Comparison of ENCODE assay signal across 8 mouse cellular contexts in the genomic region with DNA sequence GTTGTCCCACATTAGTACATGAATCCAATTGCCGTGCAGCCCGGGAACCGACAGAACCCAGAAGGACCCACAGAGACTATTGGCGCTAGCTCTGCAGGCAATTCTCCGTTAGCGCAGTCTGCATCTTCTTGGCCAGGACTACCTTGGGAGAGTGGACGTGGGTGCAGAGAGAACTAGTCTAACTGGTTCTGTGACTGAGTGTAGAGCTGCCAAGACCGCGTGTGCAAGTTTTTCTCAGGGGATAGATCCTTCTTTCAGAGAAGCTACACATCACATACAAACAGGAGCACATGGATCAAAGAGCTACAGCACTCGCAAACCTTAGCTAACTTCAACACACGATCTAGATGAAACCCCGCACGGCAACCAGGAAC. TPM values are rescaled to one million over a fixed set of nuclear protein-coding genes. Genes with fewer than 3 reads are reported as not detected.
DNase-seq lines count a peak whose midpoint lies in the region; ATAC-seq and TF ChIP-seq lines count a peak whose summit lies in the region.

No protein-coding gene starts in this region.

- peaks cover 7 to 16% of the 10 kb centered on the region in 2 experiments; a peak in 3 of 4 replicates for H3K4me1 ChIP-seq in heart, embryonic 14.5 days (ENCODE audit: control insufficient read depth in 2 of 2, insufficient read depth in 2 of 2, low read length in 2 of 2)
- H3K4me1 ChIP-seq in G1E (ENCODE audit: insufficient read depth, low read depth, low read length): peaks cover 31% of the 10 kb centered on the region
- H3K4me1 ChIP-seq in forebrain, embryonic 10.5 days: peaks cover 16% of the 10 kb centered on the region
- peaks cover 54% of the 10 kb centered on the region for H3K4me1 ChIP-seq in megakaryocyte, embryonic 14.5 days

- no peaks in the 10 kb centered on the region for H3K9me3 ChIP-seq in heart, embryonic 14.5 days (ENCODE audit: control insufficient read depth, low read length)
- H3K9me3 ChIP-seq in G1E (replicated peaks): no peaks in the 10 kb centered on the region
- H3K9me3 ChIP-seq in forebrain, embryonic 10.5 days: no peaks in the 10 kb centered on the region
- H3K9me3 ChIP-seq in megakaryocyte, embryonic 14.5 days: no peaks in the 10 kb centered on the region

- DNase-seq in heart, adult 18-20 months: no peak
- peak; percentile 17 for DNase-seq in G1E (ENCODE audit: low spot score)
- DNase-seq in forebrain, embryonic 10.5 days (ENCODE audit: extremely low spot score, low spot score): no peak
- DNase-seq in kidney, postnatal 25 days: peak; percentile 52 to 78
- no peak for DNase-seq in spleen, postnatal 14 days (ENCODE audit: low spot score in 2 of 2)
- no peak for DNase-seq in frontal cortex, adult 2 months (ENCODE audit: extremely low spot score in 1 of 2, low spot score in 1 of 2)

- peak overlapping the region; percentile 91 for H3K4me2 ChIP-seq in heart, embryonic 14.5 days (ENCODE audit: low read length)

- ATAC-seq in heart, embryonic 14.5 days (ENCODE audit: insufficient number of reproducible peaks, insufficient read depth, low FRiP score, low read depth): 0 out of 2 replicates have a peak, but pooled peaks have one; percentile 10
- ATAC-seq in G1E (ENCODE audit: extremely low read depth, insufficient number of reproducible peaks, low FRiP score, poor library complexity, severe bottlenecking): no peak

- peak overlapping the region; percentile 72 to 92 for H3K4me3 ChIP-seq in heart, embryonic 14.5 days (ENCODE audit: control insufficient read depth in 1 of 2, insufficient read depth in 1 of 2, low read depth in 1 of 2, low read length in 2 of 2)
- H3K4me3 ChIP-seq in G1E (ENCODE audit: low read depth, low read length): peak overlapping the region; percentile 92
- H3K4me3 ChIP-seq in forebrain, embryonic 10.5 days: peak overlapping the region; percentile 72
- peak overlapping the region; percentile 98 for H3K4me3 ChIP-seq in megakaryocyte, embryonic 14.5 days (replicated peaks)

- TF ChIP-seq CTCF in G1E (IDR thresholded peaks at IDR 0.05; ENCODE audit: low read depth, low read length): no peak

- H3K9ac ChIP-seq in heart, embryonic 14.5 days (ENCODE audit: low read length): peak overlapping the region; percentile 79

- 1% methylated on average over 13 of the region's 13 CpGs for WGBS in heart, embryonic 14.5 days
- WGBS in forebrain, embryonic 10.5 days: 4% methylated on average over 13 of the region's 13 CpGs

- peak overlapping the region; percentile 73 to 85 for H3K27ac ChIP-seq in heart, embryonic 14.5 days (replicated peaks in 1 of 2; ENCODE audit: control insufficient read depth in 1 of 2, insufficient read depth in 1 of 2, low read depth in 2 of 2, low read length in 2 of 2)
- peak overlapping the region; percentile 81 for H3K27ac ChIP-seq in forebrain, embryonic 10.5 days

- no peaks in the 10 kb centered on the region for H3K27me3 ChIP-seq in heart, embryonic 14.5 days (ENCODE audit: control insufficient read depth, insufficient read depth, low read length)
- H3K27me3 ChIP-seq in G1E (ENCODE audit: insufficient read depth, low read length): no peaks in the 10 kb centered on the region; the same call in 1 of the 2 replicates
- no peaks in the 10 kb centered on the region for H3K27me3 ChIP-seq in forebrain, embryonic 10.5 days (ENCODE audit: poor library complexity, severe bottlenecking)
- peaks cover 11% of the 10 kb centered on the region for H3K27me3 ChIP-seq in megakaryocyte, embryonic 14.5 days (replicated peaks)

- H3K36me3 ChIP-seq in heart, embryonic 14.5 days (ENCODE audit: control insufficient read depth, insufficient read depth, low read length): no peaks in the 10 kb centered on the region
- H3K36me3 ChIP-seq in G1E (replicated peaks): peaks cover 16% of the 10 kb centered on the region
- H3K36me3 ChIP-seq in forebrain, embryonic 10.5 days (replicated peaks): no peaks in the 10 kb centered on the region
- H3K36me3 ChIP-seq in megakaryocyte, embryonic 14.5 days (replicated peaks; ENCODE audit: low read length): no peaks in the 10 kb centered on the region

RNA-seq across cellular contexts. Expression of a gene that starts 0.4 kb away (rescaled TPM):
- 22.0 and 26.0 TPM in 2 replicates for polyA plus RNA-seq in heart, embryonic 14.5 days (2014; fragmentation: Nextera tagmentation; extraction: Ambion mirVana)
- total RNA-seq in heart, adult 18-20 months (2021): 10 to 100 TPM; 36.0 to 36.5 TPM
- total RNA-seq in G1E (2014; fragmentation: Nextera tagmentation) (10.6 and 12.3 TPM in 2 replicates), G1E (2017) (10.0 and 12.3 TPM in 2 replicates)
- polyA plus RNA-seq in G1E (2012): 4.7 and 13.7 TPM in 2 replicates
- polyA plus RNA-seq in forebrain, embryonic 10.5 days (2016; fragmentation: Nextera tagmentation; extraction: Ambion mirVana): 7.0 and 8.6 TPM in 2 replicates
- polyA plus RNA-seq in megakaryocyte, embryonic 14.5 days (2012; ENCODE audit: insufficient read depth, low replicate concordance): 7.7 TPM in 1 of 2 replicates, not detected in the other
- 26.8 and 29.8 TPM in 2 replicates for polyA plus RNA-seq in frontal cortex, adult 2 months (2012; rRNA removed)

RNA-seq across cellular contexts. Expression of a gene that starts 27.0 kb away (rescaled TPM):
- 24.7 and 28.0 TPM in 2 replicates for polyA plus RNA-seq in heart, embryonic 14.5 days (2014; fragmentation: Nextera tagmentation; extraction: Ambion mirVana)
- total RNA-seq in heart, adult 18-20 months (2021): 1 to 10 TPM; 4.8 to 6.4 TPM
- total RNA-seq in G1E (2014; fragmentation: Nextera tagmentation) (20.3 and 24.2 TPM in 2 replicates), G1E (2017) (24.6 and 27.0 TPM in 2 replicates)
- polyA plus RNA-seq in G1E (2012): 51.3 and 57.0 TPM in 2 replicates
- 92.5 and 96.1 TPM in 2 replicates for polyA plus RNA-seq in forebrain, embryonic 10.5 days (2016; fragmentation: Nextera tagmentation; extraction: Ambion mirVana)
- 19.0 and 20.8 TPM in 2 replicates for polyA plus RNA-seq in megakaryocyte, embryonic 14.5 days (2012; ENCODE audit: insufficient read depth, low replicate concordance)
- polyA plus RNA-seq in frontal cortex, adult 2 months (2012; rRNA removed): 55.7 and 56.5 TPM in 2 replicates

RNA-seq across cellular contexts. Expression of a gene that starts 32.3 kb away (rescaled TPM):
- polyA plus RNA-seq in heart, embryonic 14.5 days (2014; fragmentation: Nextera tagmentation; extraction: Ambion mirVana): 47.4 and 52.7 TPM in 2 replicates
- total RNA-seq in heart, adult 18-20 months (2021): 10 to 100 TPM; 77.9 to 86.5 TPM
- total RNA-seq in G1E (2014; fragmentation: Nextera tagmentation): 21.7 and 22.4 TPM in 2 replicates
- 6.7 and 7.4 TPM in 2 replicates for total RNA-seq in G1E (2017)
- 3.3 and 5.0 TPM in 2 replicates for polyA plus RNA-seq in G1E (2012)
- 41.5 and 44.7 TPM in 2 replicates for polyA plus RNA-seq in forebrain, embryonic 10.5 days (2016; fragmentation: Nextera tagmentation; extraction: Ambion mirVana)
- 2.7 and 5.1 TPM in 2 replicates for polyA plus RNA-seq in megakaryocyte, embryonic 14.5 days (2012; ENCODE audit: insufficient read depth, low replicate concordance)
- polyA plus RNA-seq in frontal cortex, adult 2 months (2012; rRNA removed): 35.1 and 35.7 TPM in 2 replicates

RNA-seq across cellular contexts. Expression of a gene that starts 33.9 kb away (rescaled TPM):
- 40.3 and 43.2 TPM in 2 replicates for polyA plus RNA-seq in heart, embryonic 14.5 days (2014; fragmentation: Nextera tagmentation; extraction: Ambion mirVana)
- total RNA-seq in heart, adult 18-20 months (2021): 10 to 100 TPM; 89.0 to 98.3 TPM
- 1.1 and 2.4 TPM in 2 replicates for total RNA-seq in G1E (2014; fragmentation: Nextera tagmentation)
- 7.8 and 8.3 TPM in 2 replicates for total RNA-seq in G1E (2017)
- polyA plus RNA-seq in G1E (2012): 36.0 and 43.2 TPM in 2 replicates
- polyA plus RNA-seq in forebrain, embryonic 10.5 days (2016; fragmentation: Nextera tagmentation; extraction: Ambion mirVana): 17.1 and 17.9 TPM in 2 replicates
- polyA plus RNA-seq in megakaryocyte, embryonic 14.5 days (2012; ENCODE audit: insufficient read depth, low replicate concordance): 16.4 and 28.0 TPM in 2 replicates
- polyA plus RNA-seq in frontal cortex, adult 2 months (2012; rRNA removed): 31.9 and 34.3 TPM in 2 replicates

RNA-seq across cellular contexts. Expression of a gene that starts 35.1 kb away (rescaled TPM):
- polyA plus RNA-seq in heart, embryonic 14.5 days (2014; fragmentation: Nextera tagmentation; extraction: Ambion mirVana): 0.13 and 0.55 TPM in 2 replicates
- total RNA-seq in heart, adult 18-20 months (2021): 1 to 10 TPM; 3.4 to 3.6 TPM
- 1.8 and 2.6 TPM in 2 replicates for total RNA-seq in G1E (2014; fragmentation: Nextera tagmentation)
- total RNA-seq in G1E (2017): 0.12 TPM in 1 of 2 replicates, not detected in the other
- 3.3 and 4.2 TPM in 2 replicates for polyA plus RNA-seq in G1E (2012)
- 0.09 and 0.16 TPM in 2 replicates for polyA plus RNA-seq in forebrain, embryonic 10.5 days (2016; fragmentation: Nextera tagmentation; extraction: Ambion mirVana)
- 3.3 and 6.4 TPM in 2 replicates for polyA plus RNA-seq in megakaryocyte, embryonic 14.5 days (2012; ENCODE audit: insufficient read depth, low replicate concordance)
- 22.6 and 24.8 TPM in 2 replicates for polyA plus RNA-seq in frontal cortex, adult 2 months (2012; rRNA removed)

Comparison
In these comparisons a context has a peak if more than half of its experiments do, and no peak if none do; other contexts are left out.
1. DNase-seq: peak in G1E (single experiment) and kidney, postnatal 25 days (2 of 2); none in heart, adult 18-20 months (0 of 2), forebrain, embryonic 10.5 days (single experiment), spleen, postnatal 14 days (0 of 2) and frontal cortex, adult 2 months (0 of 2).
2. Peak in every context shown above with its lines, with median percentiles within 50 percentile points of each other: H3K4me3 ChIP-seq.